Mouse (Mus musculus) liver, embryonic 14.5 days (tissue): ENCODE data around the gene Gpatch2.

ENCODE experiments used
- CTCF ChIP-seq: IDR thresholded peaks from 2 replicates; pipeline ENCODE4 v1.5.1; 2016; ENCODE audit warnings: antibody characterized with exemption, low read depth, control low read depth
- EP300 ChIP-seq: IDR thresholded peaks from 2 replicates; pipeline ENCODE4 v1.6.1; 2016; ENCODE audit warnings: antibody characterized with exemption, low read depth

- TF ChIP-seq CTCF (no peak), EP300 (no peak)
These were observed 95.8 kb downstream of the Gpatch2 start for GRCm38 (mm10) chr1:187311122-187311521.
